Mouse (Mus musculus): Measurements from ENCODE around the gene Ssxb9.
"Not testable (repeated sequence)": the region's sequence is repeated elsewhere in the genome, so short reads cannot be mapped to it uniquely, and the experiment has no call there.

Ssxb9 gene

GRCm38 (mm10) chrX:8366678-8367077 lies at the start of gene Ssxb9:
TSS of gene Ssxb9 (plus strand) at chrX:8366978.
- DNase-seq, result not testable (repeated sequence)

DNA sequence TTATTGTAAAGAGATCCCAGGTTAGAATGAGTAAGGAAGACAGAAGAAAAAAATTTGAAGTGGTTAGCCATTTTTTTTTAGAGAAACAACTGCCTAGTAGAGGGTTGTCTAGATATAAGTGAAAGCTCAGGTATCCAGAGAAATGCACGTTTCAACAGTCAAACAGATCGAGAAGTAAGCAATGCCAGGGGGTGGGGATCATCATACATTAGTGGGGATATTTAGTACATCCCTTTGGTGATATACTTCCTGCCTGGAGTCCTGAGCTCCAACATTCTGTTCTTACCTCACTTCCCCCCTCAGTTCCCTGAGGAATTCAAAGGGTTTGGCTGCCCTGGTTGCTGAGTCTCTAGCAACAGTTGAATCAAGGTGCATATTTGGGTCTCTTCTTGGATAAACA lies 39.7 kb upstream of the Ssxb9 start, which contains the start of gene Ssxb10:
TSS of gene Ssxb10 (plus strand) at position 301 of the 400 bp plus-strand sequence.
- no peak for DNase-seq

DNA sequence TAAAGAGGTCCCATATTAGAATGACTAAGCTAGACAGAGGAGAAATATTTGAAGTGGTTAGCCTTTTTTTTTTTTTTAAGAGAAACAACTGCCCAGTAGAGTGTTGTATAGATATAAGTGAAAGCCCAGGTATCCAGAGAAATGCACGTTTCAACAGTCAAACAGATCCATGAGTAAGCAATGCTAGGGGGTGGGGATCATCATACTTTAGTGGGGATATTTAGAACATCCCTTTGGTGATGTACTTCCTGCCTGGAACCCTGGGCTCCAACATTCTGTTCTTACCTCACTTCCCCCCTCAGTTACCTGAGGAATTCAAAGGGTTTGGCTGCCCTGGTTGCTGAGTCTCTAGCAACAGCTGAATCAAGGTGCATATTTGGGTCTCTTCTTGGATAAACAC lies 46.2 kb downstream of the Ssxb9 start, which contains the start of gene Ssxb1:
TSS of gene Ssxb1 (plus strand) at position 301 of the 400 bp plus-strand sequence.
- not testable (repeated sequence) for DNase-seq
